Mouse (Mus musculus): ENCODE data around the gene Acot4. TPM values are rescaled to one million over a fixed set of nuclear protein-coding genes. Genes with fewer than 3 reads are reported as not detected.
"Not testable (repeated sequence)": the region's sequence is repeated elsewhere in the genome, so short reads cannot be mapped to it uniquely, and the experiment has no call there.

The Acot4 gene
- total RNA-seq, 2 experiments from 2014 or later = 0.85 to 1.2 TPM

DNA sequence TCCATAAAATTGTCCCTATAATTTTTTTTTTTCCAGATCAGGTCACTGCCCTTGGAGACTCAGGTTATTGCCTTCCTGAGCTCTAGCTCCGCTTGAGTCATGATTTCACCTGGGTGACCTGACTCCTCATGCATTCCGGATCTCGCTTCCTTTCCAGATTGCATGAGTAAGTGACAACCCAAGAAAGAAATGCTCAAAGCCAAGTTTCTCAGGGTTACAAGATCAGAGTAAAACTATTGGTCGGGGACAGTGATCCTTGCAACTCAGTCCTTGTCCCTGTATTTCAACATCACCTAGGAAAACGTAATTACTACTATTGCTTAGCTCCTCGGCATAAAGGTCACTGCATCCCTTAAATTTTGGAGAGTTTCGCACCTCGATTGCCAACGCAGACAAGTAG lies 30.8 kb downstream of the Acot4 start, which contains the start of gene Acot5:
TSS of gene Acot5 (plus strand) at position 340 of the 400 bp plus-strand sequence.
- intact Hi-C loops (cut with DNase I) = loop anchor here (10.0 kb wide), 1 partner anchor 234 kb away; no protein-coding TSS in a partner anchor
- no peak for DNase-seq

DNA sequence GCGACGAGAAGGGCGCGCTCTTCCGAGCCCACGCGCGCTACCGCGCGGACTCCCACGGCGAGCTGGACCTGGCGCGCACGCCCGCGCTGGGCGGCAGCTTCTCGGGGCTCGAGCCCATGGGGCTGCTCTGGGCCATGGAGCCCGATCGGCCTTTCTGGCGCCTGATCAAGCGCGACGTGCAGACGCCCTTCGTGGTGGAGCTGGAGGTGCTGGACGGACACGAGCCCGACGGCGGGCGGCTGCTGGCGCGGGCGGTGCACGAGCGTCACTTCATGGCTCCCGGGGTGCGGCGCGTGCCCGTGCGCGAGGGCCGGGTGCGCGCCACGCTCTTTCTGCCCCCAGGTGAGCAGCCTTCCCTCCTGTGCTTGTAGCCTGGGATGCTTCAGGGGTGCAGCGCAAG lies 31.4 kb downstream of the Acot4 start:
- intact Hi-C loops (cut with DNase I) = loop anchor here (10.0 kb wide), 1 partner anchor 235 kb away; no protein-coding TSS in a partner anchor

DNA sequence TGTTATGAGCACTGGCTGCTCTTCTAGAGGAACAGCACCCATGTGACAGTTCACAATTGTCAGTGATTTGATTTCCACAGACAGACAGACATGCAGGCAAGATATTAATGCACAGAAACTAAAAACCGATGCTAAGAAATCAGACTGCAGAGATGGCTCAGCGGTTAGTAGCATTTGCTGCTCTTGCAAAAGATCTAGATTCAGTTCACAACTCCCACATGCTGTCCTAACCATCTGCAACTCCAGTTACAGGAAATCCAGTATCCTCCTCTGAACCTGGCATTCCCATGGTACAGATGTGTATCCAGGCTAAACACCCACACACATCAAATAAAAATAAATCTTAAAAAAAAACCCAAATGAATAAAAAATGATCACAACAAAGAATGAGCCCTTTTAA lies 33.5 kb downstream of the Acot4 start:
- intact Hi-C loops (cut with DNase I) = no loop called here
- no peak for DNase-seq

More for the DNA sequence above, 31.4 kb downstream of the Acot4 start:
- peak; percentile 27 to 58 for DNase-seq

DNA sequence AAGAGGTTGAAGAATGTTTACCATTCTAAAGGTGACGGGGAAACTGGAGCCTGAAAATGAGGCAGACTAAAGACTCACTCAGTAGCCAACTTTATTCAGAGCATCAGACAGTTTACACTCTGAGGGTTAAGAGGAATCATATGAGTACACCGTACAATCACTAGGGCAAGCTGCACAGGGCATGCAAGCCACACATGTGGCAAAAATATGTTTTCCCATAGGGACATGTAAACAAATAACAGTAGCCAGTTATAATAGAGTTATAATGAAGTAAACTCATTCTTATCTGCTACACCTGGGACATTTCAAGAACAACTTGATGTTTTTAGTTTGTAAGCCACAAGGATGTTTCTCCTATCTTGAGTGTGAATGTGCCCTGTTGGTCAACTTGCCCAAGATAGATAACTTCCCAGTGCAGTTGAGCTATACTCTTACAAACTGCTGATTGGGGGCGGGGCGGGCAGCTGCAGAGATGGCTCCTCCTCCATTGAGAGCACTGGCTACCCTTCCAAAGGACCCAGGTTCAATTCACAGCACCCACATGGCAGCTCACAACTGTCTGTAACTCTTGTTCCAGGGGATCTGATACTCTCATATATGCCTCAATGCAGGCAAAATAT lies 39.3 kb downstream of the Acot4 start:
- intact Hi-C loops (cut with DNase I) = no loop called here
- DNase-seq = no peak

DNA sequence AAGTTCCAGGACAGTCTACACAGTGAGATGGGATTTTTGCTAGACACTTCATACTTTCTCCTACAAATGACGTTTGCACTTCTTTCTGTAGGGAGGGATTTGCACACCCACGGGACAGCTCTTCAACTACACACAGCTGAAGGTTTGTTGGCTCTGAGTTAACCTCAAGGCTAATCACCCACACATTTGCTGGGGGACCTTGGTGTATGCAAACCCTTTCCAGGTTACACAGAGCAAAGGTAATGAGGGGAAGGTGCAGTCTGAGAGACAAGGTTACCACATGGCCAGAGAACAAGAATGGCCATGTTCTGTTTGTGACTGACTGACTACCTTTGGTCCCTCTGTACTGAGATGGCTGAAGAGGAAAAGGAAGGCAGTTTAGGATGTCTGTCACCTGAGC lies 45.7 kb downstream of the Acot4 start:
- no peak for DNase-seq
- intact Hi-C loops (cut with DNase I) = no loop called here

DNA sequence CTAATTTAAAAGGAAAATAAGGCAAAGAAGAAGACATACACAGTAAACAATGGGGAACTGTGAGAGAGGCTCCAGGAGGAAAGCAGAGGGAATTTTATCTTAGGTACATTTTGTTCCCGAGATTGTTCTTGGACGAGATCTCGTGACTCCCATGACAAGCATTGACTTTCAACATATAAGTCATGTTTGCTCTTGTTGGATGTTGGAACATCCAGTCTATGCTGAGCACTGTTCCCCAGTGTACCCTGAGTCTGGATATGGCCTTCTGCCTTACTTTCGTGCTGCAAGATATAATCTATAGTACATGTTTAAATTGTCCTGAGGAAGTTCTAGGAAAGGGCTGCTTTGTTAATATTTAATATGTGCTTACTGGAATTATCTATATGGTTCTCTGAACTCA lies 46.4 kb downstream of the Acot4 start:
- no peak for DNase-seq
- intact Hi-C loops (cut with DNase I) = no loop called here

DNA sequence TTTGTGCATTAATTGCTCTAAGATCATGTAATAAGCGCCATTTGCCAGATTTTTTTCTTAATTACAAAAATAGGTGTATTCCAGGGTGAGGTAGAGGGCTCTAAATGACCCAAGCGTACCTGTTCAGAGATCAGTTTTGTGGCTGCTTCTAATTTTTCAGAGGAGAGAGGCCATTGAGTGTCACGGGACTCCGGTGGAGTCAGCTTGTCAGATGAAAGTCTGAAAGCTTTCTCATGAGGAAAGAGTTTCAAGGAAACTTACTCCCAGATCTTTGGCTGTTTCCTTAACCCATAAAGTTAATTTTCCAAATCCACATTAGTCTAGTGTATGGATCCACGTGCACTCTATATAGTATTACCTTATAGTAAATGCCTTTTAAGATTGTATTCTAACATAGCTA lies 56.5 kb downstream of the Acot4 start:
- intact Hi-C loops (cut with DNase I); DNase-seq: not testable (repeated sequence)

Other genes starting within 250 kb of the Acot4 start
- gene Numb, start 116.4 kb upstream of the Acot4 start, total RNA-seq (2021) = 10 to 100 TPM; 37.2 to 38.0 TPM
- gene Riox1, start 87.8 kb upstream of the Acot4 start, total RNA-seq (2021) = 1 to 10 TPM; 5.0 to 5.9 TPM
- gene Heatr4, start 53.5 kb upstream of the Acot4 start, total RNA-seq (2021) = not detected
- gene Acot2, start 50.5 kb upstream of the Acot4 start, total RNA-seq (2021) = 100 to 1,000 TPM; 146 to 155 TPM
- 10 to 100 TPM; 70.0 to 79.3 TPM for gene Acot1, start 28.9 kb upstream of the Acot4 start, total RNA-seq (2021)
- gene Gm49366, start 556 bp downstream of the Acot4 start, total RNA-seq (2021) = not detected
- 1 to 10 TPM; 2.1 to 2.8 TPM for gene Acot3, start 13.8 kb downstream of the Acot4 start, total RNA-seq (2021)
- under 1 TPM in 1 of 2 experiments, not detected in 1; 0.24 TPM for gene Acot5, start 30.9 kb downstream of the Acot4 start, total RNA-seq (2021)
- 1 to 10 TPM; 2.4 to 3.1 TPM for gene Acot6, start 62.3 kb downstream of the Acot4 start, total RNA-seq (2021)
- 10 to 100 TPM in 1 of 2 experiments, 1 to 10 TPM in 1; 9.4 to 10.5 TPM for gene Dnal1, start 76.0 kb downstream of the Acot4 start, total RNA-seq (2021)
- gene Pnma1, start 110.1 kb downstream of the Acot4 start, total RNA-seq (2021) = under 1 TPM; 0.17 to 0.31 TPM
- 10 to 100 TPM; 15.7 to 16.9 TPM for gene Elmsan1, start 180.5 kb downstream of the Acot4 start, total RNA-seq (2021)
- 100 to 1,000 TPM; 178 to 179 TPM for gene Ptgr2, start 246.9 kb downstream of the Acot4 start, total RNA-seq (2021)